Mouse (Mus musculus) neural tube, embryonic 13.5 days (tissue): ENCODE data around the gene Map2k5. TPM values are rescaled to one million over a fixed set of nuclear protein-coding genes. Genes with fewer than 3 reads are reported as not detected.

ENCODE experiments used
- ATAC-seq: fragments of 200-750 bp; cut with Nextera tagmentation; 2 replicates; pipeline ENCODE4 v1.8.0; 2017; ENCODE audit warnings: low read depth, mild to moderate bottlenecking, moderate TSS enrichment, moderate library complexity
- H3K27ac ChIP-seq: fragments of 300-500 bp; sonication (generic); replicated peaks from 2 replicates; pipeline ENCODE4 v1.5.1; 2015; ENCODE audit warnings: moderate library complexity, mild to moderate bottlenecking, inconsistent platforms
- H3K27me3 ChIP-seq: fragments of 300-500 bp; sonication (generic); 2 replicates; pipeline ENCODE4 v1.6.1; 2015; ENCODE audit warnings: mild to moderate bottlenecking, inconsistent platforms
- H3K36me3 ChIP-seq: fragments of 300-500 bp; sonication (generic); 2 replicates; pipeline ENCODE4 v1.6.1; 2015; ENCODE audit warnings: mild to moderate bottlenecking, inconsistent platforms
- H3K4me1 ChIP-seq: fragments of 300-500 bp; sonication (generic); replicated peaks from 2 replicates; pipeline ENCODE4 v1.6.1; 2015; ENCODE audit warnings: inconsistent platforms
- H3K4me2 ChIP-seq: fragments of 300-500 bp; sonication (generic); 2 replicates; pipeline ENCODE4 v1.6.1; 2015; ENCODE audit warnings: inconsistent platforms, mild to moderate bottlenecking, moderate library complexity
- H3K4me3 ChIP-seq: fragments of 300-500 bp; sonication (generic); 2 replicates; pipeline ENCODE4 v1.5.1; 2015; ENCODE audit warnings: mild to moderate bottlenecking, inconsistent platforms
- H3K9ac ChIP-seq: fragments of 300-500 bp; sonication (generic); 2 replicates; pipeline ENCODE4 v1.6.1; 2015; ENCODE audit warnings: moderate library complexity, mild to moderate bottlenecking, inconsistent platforms
- H3K9me3 ChIP-seq: fragments of 300-500 bp; sonication (generic); 2 replicates; pipeline ENCODE4 v1.6.1; 2016; ENCODE audit warnings: inconsistent platforms
- WGBS: fragments of 180-500 bp; shearing (Covaris S2); methylation state at CpG from one replicate; pipeline ENCODE4 v1.1.7; 2015; 5-methylcytosine and 5-hydroxymethylcytosine counted together
- polyA plus RNA-seq: library from polyadenylated mRNA; unstranded; fragments of >200 nt; fragmentation: Nextera tagmentation; extraction: Ambion mirVana; gene quantifications from 2 replicates; pipeline ENCODE4 v1.2.1, GENCODE M21; 2015

Map2k5 gene
- polyA plus RNA-seq, 1 experiment from 2014 or later: 40.0 TPM

DNA sequence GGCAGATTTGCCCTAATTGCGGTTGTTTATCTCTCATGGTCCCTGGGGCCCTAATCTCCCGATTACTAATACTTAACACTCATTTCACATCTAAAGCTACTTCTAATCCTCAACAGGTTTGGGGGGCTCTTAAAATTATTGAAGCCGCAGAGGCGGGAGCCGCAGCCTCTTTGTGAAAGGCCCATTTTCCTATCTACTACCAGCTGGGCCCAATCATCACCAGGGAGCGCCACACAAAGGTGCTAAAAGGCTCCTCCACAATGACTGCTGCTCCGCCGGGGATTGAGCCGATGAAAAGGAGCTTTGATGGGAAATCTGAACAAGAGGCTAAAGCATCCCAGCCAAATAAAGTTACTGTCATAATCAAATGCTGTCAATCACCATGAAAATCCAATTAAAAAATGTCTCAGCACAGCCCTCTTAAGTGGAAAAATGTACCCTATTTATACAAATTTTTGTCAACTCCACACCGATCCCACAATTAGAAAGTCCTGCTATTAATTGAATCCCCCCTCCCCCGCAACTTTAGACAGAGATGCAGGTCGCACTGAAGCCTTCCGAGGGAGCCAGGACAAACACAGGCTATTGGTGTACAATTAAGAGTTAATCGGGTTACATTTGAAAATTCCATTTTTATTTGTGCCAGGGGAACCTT, 195.3 kb downstream of the Map2k5 start:
- 0 out of 2 replicates have a peak overlapping the region, but pooled peaks have one; percentile 4 for H3K4me2 ChIP-seq
- H3K4me1 ChIP-seq: peaks cover 64% of the 10 kb centered on the region
- H3K4me3 ChIP-seq: no peak overlapping the region
- no peaks in the 10 kb centered on the region for H3K9me3 ChIP-seq
- ATAC-seq: no peak
- H3K27ac ChIP-seq: peak overlapping the region; percentile 52
- H3K36me3 ChIP-seq: 0 out of 2 replicates have a peak, but pooled peaks cover 6% of the 10 kb centered on the region
- H3K9ac ChIP-seq: peak overlapping the region; percentile 17; the same call in 1 of the 2 replicates
- 0 out of 2 replicates have a peak, but pooled peaks cover 4% of the 10 kb centered on the region for H3K27me3 ChIP-seq
- WGBS: 18% methylated on average over 14 of the region's 14 CpGs

DNA sequence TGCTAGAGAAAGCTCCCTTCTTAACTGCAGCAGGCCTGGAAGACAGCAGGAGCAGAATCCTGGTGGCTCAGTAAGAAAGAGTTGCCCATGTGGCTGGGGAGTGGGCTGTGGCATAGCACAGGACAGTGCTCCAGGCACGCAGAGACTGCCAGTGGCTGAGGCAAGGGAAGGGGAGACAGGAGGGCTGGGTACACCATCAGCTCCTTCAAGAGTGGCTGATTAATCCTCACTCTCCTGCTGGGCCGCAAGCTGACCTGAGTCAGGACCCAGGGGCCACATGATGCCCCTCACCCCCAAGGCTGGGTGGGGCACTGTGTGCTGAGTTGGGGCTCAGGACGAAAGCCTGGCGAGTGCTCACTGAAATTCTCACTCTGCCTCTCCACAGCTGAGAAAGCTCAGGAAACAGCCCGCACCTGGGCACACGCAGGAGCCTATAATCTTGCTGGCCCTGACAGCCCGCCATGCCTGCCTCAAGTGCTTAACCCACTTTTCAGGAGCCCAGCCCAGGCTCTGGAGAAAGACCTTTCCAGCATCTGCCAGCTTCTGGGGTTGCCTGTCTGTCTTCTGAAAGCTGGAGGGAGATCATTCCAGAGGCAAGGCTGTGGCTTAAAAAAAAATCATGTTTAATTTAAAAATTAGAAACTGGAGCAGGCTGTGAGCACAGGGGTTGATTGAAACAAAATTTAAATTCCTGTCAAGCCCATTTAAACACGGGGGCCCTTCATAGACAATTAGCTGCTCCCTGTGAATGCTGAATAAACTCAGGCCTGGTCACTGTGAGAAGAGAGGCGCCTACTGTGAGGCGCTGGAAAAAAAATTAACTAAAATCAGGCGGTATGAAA, 196.1 kb downstream of the Map2k5 start:
- Histone ChIP-seq H3K4me3 (no peak overlapping the region), H3K4me2 (no peak overlapping the region), H3K9ac (0 out of 2 replicates have a peak overlapping the region, but pooled peaks have one; percentile 17), H3K27me3 (0 out of 2 replicates have a peak, but pooled peaks cover 4% of the 10 kb centered on the region), H3K4me1 (peaks cover 62% of the 10 kb centered on the region), H3K9me3 (no peaks in the 10 kb centered on the region), H3K36me3 (0 out of 2 replicates have a peak, but pooled peaks cover 6% of the 10 kb centered on the region), H3K27ac (peak overlapping the region; percentile 52)
- no peak for ATAC-seq
- WGBS: 35% methylated on average over 11 of the region's 11 CpGs

DNA sequence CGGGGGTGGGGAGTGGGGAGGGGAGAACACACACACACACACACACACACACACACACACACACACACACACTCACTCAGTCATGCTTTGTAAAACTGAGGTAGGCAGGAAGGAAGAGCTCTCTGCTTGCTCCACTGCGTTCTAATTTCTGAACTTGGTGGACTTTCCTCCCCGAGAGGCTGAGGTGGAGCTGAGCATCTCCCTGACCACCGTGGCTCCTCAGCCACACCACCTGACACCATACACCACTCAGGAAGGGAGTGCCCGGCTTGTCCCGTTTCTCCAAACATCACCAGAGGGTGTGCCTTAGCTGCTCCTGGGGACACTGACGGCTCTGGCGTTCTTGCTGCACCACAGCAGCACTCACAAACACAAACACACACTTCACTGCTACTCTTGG, 199.4 kb downstream of the Map2k5 start:
- H3K27me3 ChIP-seq: 0 out of 2 replicates have a peak, but pooled peaks cover 4% of the 10 kb centered on the region
- H3K9me3 ChIP-seq: no peaks in the 10 kb centered on the region
- H3K27ac ChIP-seq: no peak overlapping the region
- WGBS: 89% methylated on average over 8 of the region's 8 CpGs
- 0 out of 2 replicates have a peak, but pooled peaks cover 6% of the 10 kb centered on the region for H3K36me3 ChIP-seq
- H3K4me1 ChIP-seq: peaks cover 42% of the 10 kb centered on the region
- H3K9ac ChIP-seq: no peak overlapping the region
- no peak for ATAC-seq
- no peak overlapping the region for H3K4me3 ChIP-seq
- H3K4me2 ChIP-seq: no peak overlapping the region

DNA sequence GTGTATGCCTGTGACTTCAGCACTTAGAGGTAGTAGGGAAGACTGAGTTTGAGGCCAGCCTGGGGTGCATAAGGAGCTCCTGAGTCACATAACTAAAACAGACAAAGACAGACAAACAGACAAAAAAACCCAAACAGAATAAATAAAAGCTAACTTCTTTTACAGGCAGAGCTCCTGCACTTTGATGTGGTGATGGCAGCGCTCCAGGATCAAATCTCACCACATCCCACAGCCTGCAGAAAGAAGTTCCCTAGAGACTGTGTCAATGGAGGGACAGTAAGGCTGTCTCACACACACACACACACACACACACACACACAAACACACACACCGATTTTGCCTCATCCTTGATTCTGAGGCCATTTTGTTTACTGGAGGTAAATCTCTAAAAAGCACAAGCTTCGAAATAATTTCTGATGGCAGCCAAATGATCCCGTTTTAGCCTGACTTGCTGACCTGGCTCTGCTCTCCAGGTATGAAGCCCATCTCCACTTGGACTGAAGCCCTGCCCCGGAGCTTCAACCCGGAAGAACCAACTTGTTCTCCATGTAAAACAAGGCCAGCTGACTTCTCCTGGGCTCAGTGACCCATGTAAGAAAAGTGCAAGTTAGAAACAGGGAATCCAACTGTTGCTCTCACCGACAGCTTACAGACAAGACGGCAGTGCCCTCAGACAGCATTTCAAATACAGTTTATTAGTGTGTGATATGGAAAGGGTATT, 203.5 kb downstream of the Map2k5 start:
- Histone ChIP-seq H3K4me2 (no peak overlapping the region), H3K9me3 (no peaks in the 10 kb centered on the region), H3K27me3 (no peaks in the 10 kb centered on the region), H3K36me3 (no peaks in the 10 kb centered on the region), H3K27ac (no peak overlapping the region), H3K9ac (no peak overlapping the region), H3K4me3 (no peak overlapping the region), H3K4me1 (peaks cover 16% of the 10 kb centered on the region)
- ATAC-seq: no peak
- WGBS: 81% methylated on average over 8 of the region's 8 CpGs

DNA sequence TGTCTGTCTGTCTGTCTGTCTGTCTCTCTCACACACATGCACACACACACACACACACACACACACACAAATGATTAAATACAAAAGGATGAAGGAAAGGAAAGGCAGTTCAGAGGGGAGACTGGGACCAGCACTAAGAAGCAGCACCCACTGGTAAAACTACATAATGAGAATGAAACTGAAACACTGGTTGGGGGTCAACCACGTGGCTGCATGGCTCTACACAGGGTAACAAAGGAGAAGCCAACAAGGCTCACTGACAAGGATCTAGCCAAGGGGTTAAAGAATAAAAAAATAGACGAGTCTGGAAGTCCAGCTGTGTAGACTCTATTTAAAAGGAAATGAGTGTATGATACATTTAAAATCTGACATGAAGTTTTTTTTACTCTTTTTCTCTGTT, 205.8 kb downstream of the Map2k5 start:
- Histone ChIP-seq H3K4me1 (peaks cover 9% of the 10 kb centered on the region), H3K27ac (no peak overlapping the region), H3K36me3 (no peaks in the 10 kb centered on the region), H3K9me3 (no peaks in the 10 kb centered on the region), H3K27me3 (no peaks in the 10 kb centered on the region), H3K4me3 (no peak overlapping the region), H3K9ac (no peak overlapping the region), H3K4me2 (no peak overlapping the region)
- 54% methylated on average over 2 of the region's 2 CpGs for WGBS
- no peak for ATAC-seq

DNA sequence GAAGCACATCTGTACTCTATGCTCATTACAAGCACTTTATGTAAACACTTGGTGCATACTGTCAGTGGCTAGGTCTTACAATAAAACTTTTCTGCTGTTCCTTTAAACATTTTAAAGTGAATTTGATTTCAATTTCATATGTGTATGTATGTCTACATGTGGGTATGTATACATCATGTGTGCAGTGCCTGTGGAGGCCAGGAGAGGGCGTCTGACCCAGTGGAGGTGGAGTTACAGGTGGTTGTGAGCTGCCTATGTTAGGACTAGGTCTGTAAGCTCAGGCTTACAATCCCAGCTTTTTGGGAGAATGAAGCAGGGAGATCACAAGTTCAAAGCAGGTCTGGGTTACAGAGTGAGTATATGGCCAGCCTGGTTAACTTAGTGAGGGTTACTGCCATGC, 208.6 kb downstream of the Map2k5 start:
- Histone ChIP-seq H3K27ac (no peak overlapping the region), H3K4me1 (peaks cover 7% of the 10 kb centered on the region; the same call in 1 of the 2 replicates), H3K27me3 (no peaks in the 10 kb centered on the region)

DNA sequence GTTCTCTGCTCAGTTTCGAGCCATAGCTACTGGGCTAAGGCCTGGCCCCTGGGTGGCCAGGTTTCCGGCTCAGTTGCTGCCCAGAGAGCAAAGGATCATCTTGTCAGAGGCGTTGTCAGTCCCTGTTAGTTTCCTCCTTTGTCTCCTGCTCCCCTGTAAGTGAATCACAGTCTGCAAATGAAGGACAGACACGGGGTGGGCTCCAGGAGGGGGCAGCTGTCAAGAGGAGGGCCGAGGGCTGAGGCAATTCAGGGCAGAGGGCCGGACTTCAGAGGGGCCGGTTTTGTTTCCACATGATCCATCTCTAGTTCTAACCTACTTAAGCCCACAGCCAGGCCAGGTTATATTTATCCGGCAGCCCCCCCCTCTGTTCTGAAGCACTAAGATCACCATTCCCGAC, 212.6 kb downstream of the Map2k5 start:
- Histone ChIP-seq H3K9ac (no peak overlapping the region), H3K4me2 (no peak overlapping the region), H3K9me3 (no peaks in the 10 kb centered on the region), H3K27ac (no peak overlapping the region), H3K4me3 (no peak overlapping the region), H3K36me3 (peaks cover 6% of the 10 kb centered on the region; the same call in 1 of the 2 replicates), H3K27me3 (0 out of 2 replicates have a peak, but pooled peaks cover 4% of the 10 kb centered on the region), H3K4me1 (peaks cover 7% of the 10 kb centered on the region; the same call in 1 of the 2 replicates)
- no peak for ATAC-seq
- 24% methylated on average over 9 of the region's 9 CpGs for WGBS

More for the DNA sequence above, 208.6 kb downstream of the Map2k5 start:
- Histone ChIP-seq H3K9me3 (no peaks in the 10 kb centered on the region), H3K36me3 (no peaks in the 10 kb centered on the region), H3K4me3 (no peak overlapping the region), H3K4me2 (no peak overlapping the region), H3K9ac (no peak overlapping the region)
- WGBS: 98% methylated on average over 1 of the region's 1 CpGs
- no peak for ATAC-seq

DNA sequence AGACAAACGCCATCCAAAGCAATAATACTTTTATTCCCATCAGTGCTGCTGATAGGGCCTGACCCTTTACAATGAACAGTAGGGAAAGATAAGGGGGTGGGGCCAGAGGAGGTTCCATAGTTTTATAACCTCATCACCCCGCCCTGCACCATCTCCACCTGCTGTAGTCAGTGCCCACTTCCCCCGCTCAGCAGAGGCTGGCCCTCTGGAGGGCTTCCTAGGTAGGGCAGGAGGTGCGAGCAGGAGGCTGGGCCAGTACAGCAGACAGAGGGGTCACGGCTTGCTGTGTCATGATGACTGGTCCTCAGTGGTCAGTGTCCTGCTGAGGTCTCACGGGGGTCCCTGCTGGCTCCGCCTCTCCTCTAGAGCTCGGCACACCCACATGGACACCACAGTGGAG, 213.9 kb downstream of the Map2k5 start:
- Histone ChIP-seq H3K27ac (no peak overlapping the region), H3K4me3 (no peak overlapping the region), H3K9ac (no peak overlapping the region), H3K36me3 (peaks cover 6% of the 10 kb centered on the region; the same call in 1 of the 2 replicates), H3K4me1 (peaks cover 7% of the 10 kb centered on the region; the same call in 1 of the 2 replicates), H3K4me2 (no peak overlapping the region), H3K27me3 (peaks cover 16% of the 10 kb centered on the region; the same call in 1 of the 2 replicates), H3K9me3 (no peaks in the 10 kb centered on the region)
- ATAC-seq: no peak
- WGBS: 64% methylated on average over 8 of the region's 8 CpGs

DNA sequence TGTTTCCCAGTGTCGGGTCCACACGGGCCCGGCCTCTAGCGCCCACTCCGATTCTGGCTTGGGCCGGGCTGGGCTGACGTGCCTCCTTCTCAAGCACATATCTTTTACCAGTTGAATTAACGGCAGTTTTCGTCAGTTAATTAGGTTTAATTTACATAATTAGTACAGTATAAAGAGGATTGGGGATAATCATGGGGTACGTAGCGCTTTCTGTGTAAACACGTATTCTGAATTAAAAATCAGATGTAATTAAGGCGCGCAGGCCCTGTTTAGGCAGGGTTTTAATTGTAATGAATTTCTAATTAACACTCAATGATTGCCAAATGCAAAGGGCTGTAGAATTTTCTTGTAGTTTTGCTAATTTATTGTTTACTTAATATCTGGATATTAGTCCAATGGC, 225.8 kb downstream of the Map2k5 start:
- Histone ChIP-seq H3K4me3 (peak overlapping the region; percentile 12), H3K9ac (no peak overlapping the region; the same call in 1 of the 2 replicates), H3K36me3 (no peaks in the 10 kb centered on the region), H3K27ac (peak overlapping the region; percentile 93; the same call in 1 of the 2 replicates), H3K9me3 (no peaks in the 10 kb centered on the region), H3K4me1 (peaks cover 53% of the 10 kb centered on the region), H3K4me2 (peak overlapping the region; percentile 61), H3K27me3 (peaks cover 89% of the 10 kb centered on the region)
- WGBS: 16% methylated on average over 14 of the region's 14 CpGs
- peak; percentile 11; the same call in 1 of the 2 replicates for ATAC-seq

DNA sequence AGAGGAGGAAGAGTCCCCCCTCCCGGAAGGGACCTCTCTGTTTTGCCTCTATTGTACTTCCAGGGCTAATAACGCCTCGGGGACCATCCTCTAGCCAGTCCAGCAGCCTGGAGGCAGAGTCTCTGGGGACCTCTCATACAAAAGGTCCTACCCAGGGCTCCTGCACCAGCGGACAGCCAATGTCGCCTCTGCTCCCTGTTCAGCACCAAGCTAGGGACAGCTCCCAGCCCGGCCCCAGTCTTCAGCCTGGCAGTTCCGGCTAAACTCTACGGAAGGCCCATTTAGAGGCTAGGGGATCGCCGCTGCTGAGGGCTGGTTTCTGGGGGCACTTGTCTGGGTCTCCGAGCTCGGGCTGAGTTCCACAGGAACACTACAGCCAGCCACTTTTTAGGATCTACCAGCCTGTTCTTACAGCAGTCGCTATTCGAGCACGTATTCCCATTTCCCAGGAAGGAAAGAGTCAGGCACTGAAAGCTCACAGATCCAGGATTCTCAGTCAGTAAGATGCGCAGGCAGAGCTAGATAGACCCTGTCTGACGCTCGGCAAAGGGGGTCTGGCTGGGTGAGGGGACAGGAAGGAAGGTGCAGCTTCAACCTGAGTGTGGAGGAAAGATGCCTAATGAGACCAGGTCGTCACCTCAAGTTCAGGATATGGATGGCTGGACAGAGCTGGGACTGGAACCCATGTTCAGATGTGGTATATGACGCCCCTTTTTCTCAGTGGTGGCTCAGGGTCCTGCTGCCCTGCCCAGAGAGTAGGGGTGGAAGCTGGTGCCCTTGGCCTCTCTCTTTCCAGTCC, 226.4 kb downstream of the Map2k5 start:
- H3K27me3 ChIP-seq: peaks cover 91% of the 10 kb centered on the region
- peak overlapping the region; percentile 74 for H3K9ac ChIP-seq
- peak overlapping the region; percentile 61 for H3K4me2 ChIP-seq
- peak overlapping the region; percentile 51 for H3K4me3 ChIP-seq
- H3K36me3 ChIP-seq: no peaks in the 10 kb centered on the region
- no peaks in the 10 kb centered on the region for H3K9me3 ChIP-seq
- peaks cover 60% of the 10 kb centered on the region for H3K4me1 ChIP-seq
- WGBS: 1% methylated on average over 20 of the region's 20 CpGs
- peak overlapping the region; percentile 93 for H3K27ac ChIP-seq
- peak; percentile 25; the same call in 1 of the 2 replicates for ATAC-seq
